Mouse (Mus musculus) left cerebral cortex, adult 18-20 months (tissue): ENCODE data around the gene Ankrd55. TPM values are rescaled to one million over a fixed set of nuclear protein-coding genes. Genes with fewer than 3 reads are reported as not detected.

Source experiments
- DNase-seq, 2 experiments: peaks; one replicate each; pipeline ENCODE4 v3.0.0; 2021 to 2022; ENCODE audit warnings: low spot score in 2 of 2, mixed read lengths in 1 of 2
- total RNA-seq, 2 experiments: library from RNA; stranded (reverse); gene quantifications; 2 replicates each; pipeline ENCODE4 v1.2.3; 2021

Gene Ankrd55
- total RNA-seq, 2 experiments from 2014 or later: 4.9 to 5.4 TPM

DNA sequence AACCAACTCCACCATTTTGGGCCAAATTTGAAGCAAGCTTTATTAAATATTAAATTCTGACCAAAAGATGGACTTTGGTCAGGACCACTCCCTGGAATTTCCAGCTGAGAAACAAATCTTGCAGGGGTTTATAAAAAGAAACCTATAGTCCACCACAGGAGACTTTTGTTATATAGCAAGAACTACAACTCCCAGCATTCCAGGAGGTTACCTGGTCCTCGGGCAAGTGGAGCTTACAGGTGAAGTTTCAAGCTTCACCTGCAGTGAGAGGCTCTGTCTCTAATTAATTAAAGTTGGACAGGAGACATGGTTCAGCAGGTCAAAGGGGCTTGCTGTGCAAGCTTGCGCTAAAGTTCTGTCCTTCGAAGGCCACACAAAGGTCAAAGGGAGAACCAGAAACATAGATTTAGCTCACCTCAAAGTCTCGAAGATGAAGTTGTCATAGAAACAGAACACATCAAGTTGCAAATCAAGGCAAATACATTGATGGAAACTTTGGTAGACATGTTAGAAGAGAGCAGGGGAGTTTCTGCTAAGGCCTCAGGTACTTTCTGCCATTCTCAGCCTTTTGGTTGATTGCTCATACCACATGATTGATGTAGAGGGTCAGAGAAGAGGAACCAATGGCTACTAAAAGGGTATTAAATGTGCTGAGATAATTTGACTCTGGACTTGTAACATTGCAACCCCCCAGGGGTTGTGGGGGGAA lies 78.2 kb downstream of the Ankrd55 start:
- DNase-seq: no peak

- DNase-seq: no peak
Observed at GRCm38 (mm10) chr13:112371729-112372128, 83.5 kb downstream of the Ankrd55 start.

GRCm38 (mm10) chr13:112375766-112376165 lies 87.5 kb downstream of the Ankrd55 start:
- DNase-seq: no peak

GRCm38 (mm10) chr13:112378782-112379305 lies 90.6 kb downstream of the Ankrd55 start:
- no peak for DNase-seq

DNA sequence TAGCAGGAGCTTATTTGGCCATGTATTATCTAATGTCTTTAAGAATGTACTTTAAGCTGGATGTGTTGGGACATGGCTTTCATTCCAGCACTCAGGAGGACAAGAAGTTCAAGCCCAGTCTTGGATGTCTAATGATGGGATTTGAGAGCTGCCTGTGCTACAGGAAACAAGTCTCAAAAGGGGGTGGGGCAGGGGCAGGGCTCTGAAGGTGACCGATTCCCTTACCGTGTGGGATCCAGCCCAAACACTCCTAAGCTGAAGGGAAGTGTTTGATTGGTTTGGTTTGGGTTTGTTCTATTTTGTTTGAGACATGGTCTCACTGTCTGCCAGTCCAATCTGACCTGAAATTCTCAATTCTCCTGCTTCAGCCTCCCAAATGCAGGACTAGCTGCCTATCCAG lies 93.2 kb downstream of the Ankrd55 start:
- DNase-seq: no peak

DNA sequence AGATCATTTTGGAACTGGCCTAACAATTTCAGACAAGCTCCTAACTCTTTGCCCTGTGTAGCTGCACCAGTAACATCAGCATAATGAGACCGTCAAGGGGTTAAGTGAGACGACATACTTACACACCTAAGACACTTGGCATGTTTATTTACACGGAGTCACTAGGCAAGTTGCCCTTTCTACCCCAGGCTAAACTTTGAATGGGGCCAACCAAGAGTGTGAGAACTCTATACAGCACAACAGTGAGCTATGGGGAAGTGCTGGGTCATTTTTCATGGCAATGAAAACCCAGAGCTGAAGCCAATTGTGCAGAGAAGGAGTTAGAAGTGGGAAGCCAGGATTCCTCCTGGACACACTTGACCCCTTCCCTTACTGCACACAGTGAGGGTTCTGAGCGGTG lies 94.2 kb downstream of the Ankrd55 start:
- no peak for DNase-seq

- no peak for DNase-seq
Observed at GRCm38 (mm10) chr13:112382956-112383355, 94.7 kb downstream of the Ankrd55 start.

GRCm38 (mm10) chr13:112383941-112384659 lies 95.8 kb downstream of the Ankrd55 start:
- DNase-seq: no peak

DNA sequence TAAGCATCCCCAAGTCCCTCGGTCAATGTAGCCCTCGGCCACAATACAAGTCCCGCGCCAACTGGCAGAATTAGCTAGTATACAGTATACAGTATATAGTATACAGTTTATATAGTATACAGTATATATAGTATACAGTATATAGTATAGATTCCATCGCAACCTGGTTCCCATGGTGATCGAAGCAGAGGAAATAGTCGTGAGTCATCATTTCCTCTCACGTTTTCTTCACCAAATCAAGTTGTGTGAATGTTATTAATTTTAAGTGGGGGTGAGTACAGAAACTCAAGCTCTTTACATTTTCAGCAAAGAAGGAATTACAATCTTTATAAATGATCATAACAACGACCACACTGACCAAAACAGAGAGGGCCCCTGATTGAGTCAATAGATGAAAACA lies 96.8 kb downstream of the Ankrd55 start:
- no peak for DNase-seq

DNA sequence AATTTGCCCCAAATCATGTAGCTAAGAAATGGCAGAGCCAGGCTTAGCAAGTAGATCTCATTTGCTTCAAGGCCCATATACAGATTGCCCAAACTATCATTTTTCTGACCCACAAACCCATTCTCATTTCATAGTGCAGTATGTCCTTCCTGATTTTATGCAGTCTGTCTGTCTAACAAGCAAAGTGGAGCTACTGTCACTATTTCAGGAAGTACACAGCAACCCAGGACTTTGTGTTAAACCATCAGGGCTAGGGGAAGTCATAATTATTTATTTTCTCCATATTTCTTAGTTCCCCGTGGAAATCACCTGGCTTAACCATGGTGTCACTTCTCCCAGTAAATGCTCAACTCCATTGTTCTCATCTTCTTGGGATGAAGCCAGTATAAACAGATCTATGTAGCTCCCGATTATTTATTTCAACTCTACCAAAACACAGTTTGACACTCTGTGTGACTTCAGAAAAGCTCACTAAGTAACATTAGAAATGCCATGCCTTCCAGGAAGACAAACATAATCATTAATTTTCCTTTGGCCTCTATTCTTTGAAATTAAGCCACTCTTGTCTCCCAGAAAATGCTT lies 98.3 kb downstream of the Ankrd55 start:
- DNase-seq: no peak

GRCm38 (mm10) chr13:112387279-112387678 lies 99.0 kb downstream of the Ankrd55 start:
- DNase-seq: no peak

GRCm38 (mm10) chr13:112388176-112388575 lies 99.9 kb downstream of the Ankrd55 start:
- DNase-seq: no peak

- no peak for DNase-seq
Observed at GRCm38 (mm10) chr13:112390206-112390605, 102.0 kb downstream of the Ankrd55 start.

DNA sequence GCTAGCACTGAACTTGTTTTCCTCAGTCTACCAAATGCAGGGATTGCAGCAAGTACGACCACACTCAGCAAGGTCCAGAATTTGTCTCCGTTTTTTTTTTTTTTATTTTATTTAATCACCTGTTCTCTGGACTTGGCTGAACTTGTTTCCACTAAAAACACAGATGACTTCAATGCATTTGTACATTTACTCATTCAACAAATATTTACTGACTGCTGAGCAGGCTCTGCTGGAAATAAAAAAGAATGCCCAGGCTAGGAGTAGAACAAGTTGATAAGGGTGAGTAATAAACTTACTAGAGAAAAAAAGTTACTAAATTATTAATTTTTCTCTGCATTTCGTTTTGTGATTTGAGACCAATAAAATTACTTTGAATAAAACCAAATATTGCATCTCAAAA lies 103.1 kb downstream of the Ankrd55 start:
- no peak for DNase-seq

DNA sequence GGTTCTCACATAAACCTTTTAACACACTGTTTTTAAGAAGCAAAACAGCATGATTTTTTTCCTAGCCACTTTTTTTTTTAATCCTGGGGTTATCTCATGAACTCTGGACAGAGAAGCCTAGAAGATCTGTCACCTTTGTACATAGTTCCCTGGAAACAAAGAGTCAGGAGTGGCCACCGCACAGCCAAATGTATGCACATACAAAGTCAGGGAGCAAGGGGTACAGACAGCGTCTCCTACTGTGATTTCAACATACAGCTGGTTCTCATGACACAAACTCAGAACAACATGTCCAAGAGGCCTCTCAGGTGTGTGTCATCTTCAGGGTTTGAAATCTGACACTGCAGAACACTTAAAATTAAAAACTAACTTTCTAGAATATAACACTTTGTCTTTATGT lies 105.1 kb downstream of the Ankrd55 start:
- DNase-seq: no peak

GRCm38 (mm10) chr13:112394271-112394670 lies 106.0 kb downstream of the Ankrd55 start:
- DNase-seq: no peak

- no peak for DNase-seq
Observed at GRCm38 (mm10) chr13:112404723-112405122, 116.5 kb downstream of the Ankrd55 start.

- DNase-seq: no peak
Observed at GRCm38 (mm10) chr13:112405184-112405583, 116.9 kb downstream of the Ankrd55 start.

DNA sequence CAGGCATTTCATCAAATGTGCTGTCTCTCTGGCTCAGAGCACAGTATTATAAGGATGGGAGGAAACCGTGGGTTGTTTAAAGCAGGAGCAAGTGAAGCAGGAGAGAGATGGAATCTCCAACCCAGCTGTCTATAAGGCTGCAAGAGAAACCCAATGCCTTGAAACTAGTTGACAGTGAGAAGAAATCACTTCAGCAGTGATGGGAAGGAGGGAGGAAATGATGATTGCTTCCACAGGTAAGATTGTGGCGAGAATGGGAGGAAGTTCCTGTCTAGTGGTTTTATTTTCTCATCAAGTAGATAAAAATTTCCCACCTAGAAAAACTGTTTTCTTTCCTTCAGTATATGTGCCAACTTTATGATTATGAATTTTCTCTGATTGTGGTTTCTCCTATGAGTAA lies 118.4 kb downstream of the Ankrd55 start:
- no peak for DNase-seq

DNA sequence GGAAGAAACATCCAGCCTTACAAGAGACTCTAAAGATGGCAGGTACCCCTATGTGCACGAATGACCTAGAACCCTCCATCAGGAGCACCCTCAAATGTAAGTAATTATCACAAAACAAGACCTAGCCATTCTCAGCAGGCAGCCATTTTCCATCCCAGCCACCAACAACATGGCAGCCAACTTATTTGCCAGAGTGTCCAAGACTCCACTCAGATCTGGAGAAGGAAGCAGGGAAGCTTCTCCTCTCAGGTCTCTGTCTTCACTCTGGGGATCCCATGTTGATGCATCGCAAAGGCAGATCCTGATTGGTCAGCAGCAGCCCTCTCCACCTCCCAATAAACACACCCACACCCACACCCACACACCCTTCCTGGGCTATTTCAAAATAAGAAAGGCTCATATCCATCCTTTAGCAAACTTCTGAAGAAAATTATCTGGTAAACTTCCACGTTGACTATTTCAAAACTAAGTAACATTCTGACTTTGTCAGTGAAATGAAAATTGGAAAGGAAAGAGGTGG lies 119.0 kb downstream of the Ankrd55 start:
- DNase-seq: no peak

- DNase-seq: no peak
Observed at GRCm38 (mm10) chr13:112407776-112408490, 119.7 kb downstream of the Ankrd55 start.
